Mouse (Mus musculus): ENCODE measurements around the gene Dcaf6.

DNA sequence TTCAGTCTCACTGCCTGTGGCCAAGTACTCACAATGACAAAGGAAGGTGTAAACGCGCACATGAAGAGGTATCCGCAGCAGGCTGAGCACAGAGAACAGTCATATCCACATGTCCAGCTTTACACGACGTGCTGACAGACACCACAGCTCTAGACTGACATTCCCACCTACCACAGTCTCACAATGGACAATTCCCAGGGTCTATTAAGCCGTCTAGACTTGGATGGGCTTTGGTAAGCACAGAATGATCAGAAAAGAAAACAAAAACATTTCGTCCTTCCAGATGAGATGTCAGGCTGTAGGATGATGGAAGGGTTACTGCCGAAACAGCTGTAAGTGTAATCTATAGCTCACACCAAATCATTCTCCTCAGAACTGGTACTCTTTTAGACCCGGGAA, 73.8 kb downstream of the Dcaf6 start:
- no peak for TF ChIP-seq POLR2A (IDR thresholded peaks at IDR 0.05; ENCODE audit: insufficient read depth, low read depth, low read length)
- no peak for TF ChIP-seq CTCF (IDR thresholded peaks at IDR 0.05; ENCODE audit: insufficient read depth, low read depth, low read length)
